Mouse (Mus musculus): ENCODE measurements around the gene Tap2.

Tap2 gene

DNA sequence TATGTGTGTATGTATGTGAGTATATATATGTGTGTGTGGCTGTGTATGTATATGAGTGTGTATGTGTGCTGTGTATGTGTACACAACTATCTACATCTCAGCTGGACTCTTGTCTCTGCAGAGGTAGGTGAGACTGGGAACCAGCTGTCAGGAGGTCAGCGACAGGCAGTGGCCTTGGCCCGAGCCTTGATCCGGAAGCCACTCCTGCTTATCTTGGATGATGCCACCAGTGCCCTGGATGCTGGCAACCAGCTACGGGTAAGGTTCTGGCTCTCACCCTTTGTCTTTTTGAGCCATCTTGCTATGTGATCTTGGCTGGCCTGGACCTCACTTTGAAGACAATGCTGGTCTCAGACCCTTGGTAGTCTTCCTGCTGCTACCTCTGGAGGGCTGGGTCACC, 8.6 kb upstream of the Tap2 start:
- no peak for DNase-seq (ENCODE audit: low read depth in 1 of 2, low spot score in 2 of 2)

- DNase-seq (ENCODE audit: low read depth in 1 of 2, low spot score in 2 of 2) = no peak
Measured at GRCm38 (mm10) chr17:34196491-34196890, 6.8 kb upstream of the Tap2 start.

DNA sequence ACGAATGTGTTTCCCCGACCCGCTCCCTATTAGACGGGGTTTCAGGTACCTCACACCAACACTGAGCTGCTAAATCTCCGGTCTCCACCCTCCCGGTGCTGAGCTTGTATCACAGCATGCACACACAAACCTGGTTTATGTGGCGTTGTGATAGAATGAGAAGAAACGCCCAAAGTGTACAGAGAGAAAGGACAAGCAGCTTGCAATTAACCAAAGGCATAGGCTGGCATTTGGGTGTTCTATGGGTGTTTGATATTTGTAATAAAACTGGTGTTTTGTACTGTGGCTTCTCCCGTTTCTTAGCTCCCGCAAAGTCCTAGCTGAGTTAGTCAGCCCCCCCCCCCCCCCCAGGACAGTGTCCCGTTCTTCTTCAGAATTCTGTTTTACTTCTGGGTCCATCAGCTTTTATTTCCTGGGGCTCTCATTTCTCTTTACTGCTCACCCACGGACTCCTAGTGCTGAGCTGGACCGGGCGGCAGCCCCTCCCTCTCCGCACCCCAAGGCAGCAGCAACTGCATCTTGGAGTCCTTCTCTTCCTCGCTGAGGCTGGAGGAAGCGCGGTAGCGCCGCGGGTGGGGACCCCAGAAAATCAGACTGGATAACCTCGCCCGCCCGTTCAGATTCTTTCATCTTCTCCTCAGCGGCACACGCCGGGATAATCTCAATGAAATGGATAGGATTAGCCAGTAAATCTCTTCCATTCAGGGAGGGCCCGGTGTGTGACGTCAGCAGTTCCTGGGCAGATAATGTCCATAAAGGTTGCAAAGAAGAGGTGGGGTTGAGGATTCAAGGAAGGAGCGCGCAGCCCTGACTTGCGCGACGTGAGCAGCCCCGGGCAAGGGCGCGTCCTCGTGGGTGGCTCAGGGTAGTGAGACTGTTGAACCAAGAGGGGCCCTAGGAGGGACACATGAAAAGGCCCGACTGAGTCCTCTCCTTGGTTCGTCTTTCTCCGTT, 6.1 kb upstream of the Tap2 start, which contains the start of gene Psmb8:
TSS of gene Psmb8 (plus strand) at position 781 of the 954 bp plus-strand sequence.
- DNase-seq (ENCODE audit: low read depth in 1 of 2, low spot score in 2 of 2) = peak; percentile 79 to 87

DNA sequence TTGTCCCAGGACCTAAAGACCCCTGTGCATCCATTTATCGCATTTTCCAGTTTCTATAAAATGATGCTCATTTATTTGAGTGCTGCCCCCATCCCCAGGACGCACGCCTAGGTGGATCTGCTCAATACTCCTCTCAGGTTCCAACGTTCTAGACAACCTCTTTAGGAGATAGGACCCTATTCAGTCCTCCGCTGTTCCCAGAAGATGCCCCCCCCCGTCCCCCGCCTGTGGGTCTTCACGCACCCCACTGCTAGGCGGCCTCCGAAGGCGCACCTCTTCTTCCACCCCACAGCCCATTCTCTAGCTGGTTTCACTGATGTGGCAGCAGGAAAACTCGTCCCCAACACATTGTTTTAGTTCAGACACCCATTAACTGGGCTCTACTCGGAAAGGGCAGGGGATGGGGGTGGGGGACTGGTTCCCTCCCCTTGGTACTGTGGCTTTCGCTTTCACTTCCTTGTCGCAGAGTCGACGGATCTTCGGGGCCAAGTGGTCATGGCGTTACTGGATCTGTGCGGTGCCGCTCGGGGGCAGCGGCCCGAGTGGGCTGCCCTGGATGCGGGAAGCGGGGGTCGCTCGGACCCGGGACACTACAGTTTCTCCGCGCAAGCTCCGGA, 5.3 kb upstream of the Tap2 start:
- DNase-seq (ENCODE audit: low read depth in 1 of 2, low spot score in 2 of 2) = peak in 1 of 2 experiments; percentile 64

DNA sequence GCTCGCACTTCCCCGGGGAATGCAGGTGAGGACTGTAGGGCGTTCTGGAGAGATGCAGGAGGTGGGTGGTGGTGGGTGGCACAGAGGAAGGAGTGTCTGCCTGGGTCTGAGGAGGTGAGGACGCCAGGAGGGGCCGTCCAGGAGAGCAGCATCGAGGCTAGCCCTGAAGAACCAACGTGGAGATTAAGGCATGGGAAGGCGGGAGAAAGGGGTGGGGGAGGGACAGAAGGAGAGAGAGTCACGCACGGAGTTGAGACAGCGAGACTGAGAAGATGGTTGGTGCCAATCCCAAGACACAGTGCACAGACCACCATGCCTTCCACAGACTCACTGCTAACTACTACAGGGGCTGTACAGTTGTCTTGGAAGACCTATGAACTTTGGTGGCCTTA, 4.8 kb upstream of the Tap2 start:
- DNase-seq (ENCODE audit: low read depth in 1 of 2, low spot score in 2 of 2) = no peak

DNA sequence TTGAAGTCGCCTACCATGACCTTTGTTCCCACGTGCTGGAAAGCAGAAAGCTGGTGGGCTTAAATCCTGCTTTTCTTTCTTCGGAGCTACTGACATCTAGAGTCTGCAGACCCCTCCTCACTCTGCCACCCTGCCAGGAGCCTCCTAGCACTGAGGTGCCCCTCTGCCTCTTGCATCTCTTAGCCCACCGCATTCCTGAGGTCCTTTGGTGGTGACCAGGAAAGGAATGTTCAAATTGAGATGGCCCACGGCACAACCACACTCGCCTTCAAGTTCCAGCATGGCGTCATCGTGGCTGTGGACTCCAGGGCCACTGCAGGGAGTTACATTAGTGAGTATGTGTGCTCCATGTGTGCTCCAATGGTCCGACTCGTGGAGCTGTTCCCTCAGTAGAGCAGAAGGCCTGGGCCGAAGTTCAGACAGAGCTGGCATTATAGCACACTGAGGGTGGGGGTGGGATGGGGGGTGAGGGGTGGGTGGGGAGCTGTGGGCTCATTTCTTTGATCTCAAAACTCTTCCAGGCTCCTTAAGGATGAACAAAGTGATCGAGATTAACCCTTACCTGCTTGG, 4.2 kb upstream of the Tap2 start:
- DNase-seq (ENCODE audit: low read depth in 1 of 2, low spot score in 2 of 2) = no peak

- DNase-seq (ENCODE audit: low read depth in 1 of 2, low spot score in 2 of 2) = no peak
Measured at GRCm38 (mm10) chr17:34200047-34200446, 3.3 kb upstream of the Tap2 start.

- no peak for DNase-seq (ENCODE audit: low read depth in 1 of 2, low spot score in 2 of 2)
Measured at GRCm38 (mm10) chr17:34200772-34201505, 2.4 kb upstream of the Tap2 start.

DNA sequence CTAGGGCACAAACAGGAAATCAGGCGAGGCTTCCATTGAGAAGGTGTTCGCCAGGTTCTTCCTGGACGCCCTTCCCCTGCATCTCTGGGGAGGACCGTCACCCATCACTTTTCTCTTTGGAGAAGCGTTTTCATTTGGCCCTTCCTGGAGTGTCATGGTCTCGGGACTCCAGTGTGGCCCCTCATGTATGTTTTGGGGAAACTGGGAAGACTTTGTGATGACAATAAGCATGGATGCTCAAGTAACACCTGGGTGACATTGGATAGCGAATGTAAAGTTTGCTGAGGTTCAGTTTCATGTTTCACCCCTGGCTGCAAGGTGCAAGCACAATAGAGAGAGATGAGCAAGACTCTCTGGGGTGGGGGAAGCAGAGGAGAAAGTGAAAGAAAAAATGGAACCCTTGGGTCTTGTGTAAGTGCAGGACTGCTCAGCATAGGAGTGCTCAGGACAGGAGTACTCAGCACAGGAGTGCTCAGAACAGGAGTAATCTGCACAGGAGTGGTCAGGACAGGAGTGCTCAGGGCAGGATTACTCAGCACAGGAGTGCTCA, 1.7 kb upstream of the Tap2 start:
- no peak for DNase-seq (ENCODE audit: low read depth in 1 of 2, low spot score in 2 of 2)

DNA sequence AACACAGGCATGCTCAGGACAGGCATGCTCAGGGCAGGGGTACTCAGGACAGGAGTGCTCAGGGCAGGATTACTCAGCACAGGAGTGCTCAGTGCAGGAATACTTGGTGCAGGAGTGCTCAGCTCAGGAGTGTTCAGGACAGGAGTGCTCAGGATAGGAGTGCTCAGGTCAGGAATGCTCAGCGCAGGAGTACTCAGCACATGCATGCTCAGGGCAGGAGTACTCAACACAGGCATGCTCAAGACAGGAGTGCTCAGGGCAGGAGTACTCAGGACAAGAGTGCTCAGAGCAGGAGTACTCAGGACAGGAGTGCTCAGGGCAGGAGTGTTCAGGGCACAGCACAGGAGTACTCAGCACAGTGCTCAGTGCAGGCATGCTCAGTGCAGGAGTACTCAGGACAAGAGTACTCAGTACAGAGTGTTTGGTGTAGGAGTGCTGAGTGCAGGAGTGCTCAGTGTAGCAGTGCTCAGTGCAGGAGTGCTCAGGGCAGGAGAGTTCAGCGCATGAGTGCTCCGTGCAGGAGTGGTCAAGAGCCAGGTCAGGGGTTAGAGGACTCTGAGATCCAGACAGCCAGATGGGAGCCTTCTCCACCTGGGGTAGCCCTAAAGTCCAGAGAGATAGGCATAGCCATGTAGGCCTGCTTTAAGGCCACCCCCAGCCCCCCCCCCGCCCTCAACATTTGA, 426 bp upstream of the Tap2 start:
- no peak for DNase-seq (ENCODE audit: low read depth in 1 of 2, low spot score in 2 of 2)

GRCm38 (mm10) chr17:34204303-34205010, 1.1 kb downstream of the Tap2 start:
- peak; percentile 52 to 83 for DNase-seq (ENCODE audit: low read depth in 1 of 2, low spot score in 2 of 2)

DNA sequence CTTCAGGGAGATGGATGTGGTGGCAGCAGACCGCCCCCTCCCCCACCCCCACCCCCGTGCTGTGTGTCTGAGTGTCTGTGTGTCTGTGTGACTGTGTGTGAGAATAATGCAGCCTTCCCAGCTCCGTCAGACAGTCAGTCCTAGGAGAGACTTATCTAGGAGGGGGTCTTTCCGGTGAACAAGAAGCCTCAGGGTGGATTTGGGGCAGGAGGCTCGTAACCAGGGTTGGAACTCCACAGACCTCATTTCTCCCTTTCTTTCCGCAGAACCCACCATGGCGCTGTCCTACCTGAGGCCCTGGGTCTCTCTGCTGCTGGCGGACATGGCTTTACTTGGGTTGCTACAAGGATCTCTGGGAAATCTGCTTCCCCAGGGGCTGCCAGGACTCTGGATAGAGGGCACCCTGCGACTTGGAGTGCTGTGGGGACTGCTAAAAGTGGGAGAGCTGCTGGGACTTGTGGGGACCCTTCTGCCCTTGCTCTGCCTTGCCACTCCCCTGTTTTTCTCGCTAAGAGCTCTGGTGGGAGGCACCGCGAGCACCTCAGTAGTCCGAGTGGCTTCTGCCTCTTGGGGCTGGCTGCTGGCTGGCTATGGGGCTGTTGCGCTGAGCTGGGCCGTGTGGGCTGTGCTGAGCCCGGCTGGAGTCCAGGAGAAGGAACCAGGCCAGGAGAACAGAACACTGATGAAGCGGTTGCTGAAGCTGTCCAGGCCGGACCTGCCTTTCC, 1.9 kb downstream of the Tap2 start:
- DNase-seq (ENCODE audit: low read depth in 1 of 2, low spot score in 2 of 2) = no peak

GRCm38 (mm10) chr17:34205746-34206176, 2.4 kb downstream of the Tap2 start:
- peak in 1 of 2 experiments; percentile 35 for DNase-seq (ENCODE audit: low read depth in 1 of 2, low spot score in 2 of 2)

DNA sequence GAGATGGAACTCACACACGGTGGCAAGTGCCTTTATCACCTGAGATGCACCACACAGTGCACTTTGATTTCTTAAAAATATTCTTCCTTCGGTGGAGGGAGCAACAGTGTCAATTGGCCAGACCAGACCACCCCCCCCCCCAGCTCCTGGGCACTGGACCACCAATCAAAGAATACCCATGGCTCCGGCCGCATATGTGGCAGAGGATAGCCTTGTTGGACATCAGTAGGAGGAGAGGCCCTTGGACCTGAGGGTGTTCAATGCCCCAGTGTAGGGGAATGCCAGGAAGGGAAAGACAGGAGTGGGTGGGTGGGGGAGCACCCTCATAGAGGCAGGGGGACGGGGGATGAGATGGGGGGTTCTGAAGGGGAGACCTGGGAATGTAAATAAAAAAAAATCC, 3.4 kb downstream of the Tap2 start:
- DNase-seq (ENCODE audit: low read depth in 1 of 2, low spot score in 2 of 2) = no peak

GRCm38 (mm10) chr17:34207456-34207855, 4.1 kb downstream of the Tap2 start:
- no peak for DNase-seq (ENCODE audit: low read depth in 1 of 2, low spot score in 2 of 2)

- peak in 1 of 2 experiments; percentile 0 for DNase-seq (ENCODE audit: low read depth in 1 of 2, low spot score in 2 of 2)
Measured at GRCm38 (mm10) chr17:34207866-34208265, 4.5 kb downstream of the Tap2 start.

DNA sequence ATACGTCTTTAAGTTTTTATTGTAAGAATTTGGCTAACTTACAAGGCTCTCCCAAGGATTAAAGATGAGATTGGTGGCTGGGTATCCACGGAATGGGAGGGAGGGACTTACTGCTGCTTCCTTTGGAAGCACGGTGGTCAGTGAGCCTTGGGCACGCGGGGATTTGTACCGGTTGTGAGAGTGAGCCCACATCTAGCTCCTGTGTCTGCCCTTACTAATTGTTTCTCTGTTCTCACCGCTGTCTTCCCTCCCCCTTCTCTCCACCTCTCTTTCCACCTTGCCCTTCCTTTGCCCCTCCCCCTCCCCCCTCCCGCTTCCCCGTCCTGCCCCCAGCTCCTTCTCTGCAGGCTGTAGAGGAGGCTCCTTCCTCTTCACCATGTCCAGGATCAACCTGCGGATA, 5.1 kb downstream of the Tap2 start:
- DNase-seq (ENCODE audit: low read depth in 1 of 2, low spot score in 2 of 2) = peak in 1 of 2 experiments; percentile 0

- no peak for DNase-seq (ENCODE audit: low read depth in 1 of 2, low spot score in 2 of 2)
Measured at GRCm38 (mm10) chr17:34209680-34210079, 6.4 kb downstream of the Tap2 start.

- DNase-seq (ENCODE audit: low read depth in 1 of 2, low spot score in 2 of 2) = no peak
Measured at GRCm38 (mm10) chr17:34210599-34210998, 7.3 kb downstream of the Tap2 start.
